22 mouse cellular contexts compared by ENCODE assay signal in the genomic region with DNA sequence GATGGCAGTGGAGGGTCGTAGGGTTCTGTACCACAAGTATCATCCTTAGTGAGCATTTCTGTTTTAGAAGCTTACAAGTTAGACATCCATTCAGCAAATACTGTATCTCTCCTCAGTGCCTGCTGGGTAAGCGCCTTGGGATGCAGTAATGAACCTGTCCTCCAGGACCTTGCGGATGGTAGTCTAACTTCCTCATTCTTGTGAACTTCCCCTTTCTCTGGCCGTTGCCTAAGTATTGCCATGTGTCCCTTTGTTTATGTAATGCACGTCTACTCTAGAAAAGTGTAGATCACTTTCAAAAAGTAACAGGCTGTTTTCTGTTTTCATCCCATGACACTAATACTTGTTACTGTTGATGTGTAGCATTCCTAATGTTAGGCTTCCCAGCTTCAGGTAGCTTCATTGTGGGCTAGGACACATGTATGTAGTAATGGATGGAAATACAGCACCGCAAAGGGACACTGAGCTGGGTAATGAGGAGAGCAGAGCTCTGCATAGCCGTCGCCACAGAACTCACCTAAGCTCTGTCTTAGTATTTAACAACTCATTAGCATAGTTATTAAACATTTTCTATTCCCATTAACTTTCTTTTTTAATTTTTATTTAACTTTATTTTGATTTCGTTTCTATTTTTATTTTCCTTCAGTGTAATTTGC. TPM values are rescaled to one million over a fixed set of nuclear protein-coding genes. Genes with fewer than 3 reads are reported as not detected.
DNase-seq lines count a peak whose midpoint lies in the region; ATAC-seq and TF ChIP-seq lines count a peak whose summit lies in the region.
"Had no signal": no experiment of that assay in that cellular context is flagged by ENCODE, and none has a peak within 500 bp of the region (broad histone marks: within the 10 kb centered on the region; RNA-seq: fewer than 3 reads in every experiment).

No protein-coding gene starts in this region.

- H3K27me3 ChIP-seq in lung, postnatal 0 days (replicated peaks; ENCODE audit: insufficient read depth, low read length): no peaks in the 10 kb centered on the region
- no peaks in the 10 kb centered on the region for H3K27me3 ChIP-seq in MEL (ENCODE audit: control insufficient read depth in 1 of 2, insufficient read depth in 2 of 2, low read length in 2 of 2)
- H3K27me3 ChIP-seq in liver, embryonic 12.5 days (replicated peaks): no peaks in the 10 kb centered on the region
- H3K27me3 ChIP-seq in kidney, embryonic 14.5 days (ENCODE audit: control insufficient read depth, insufficient read depth, low read length): no peaks in the 10 kb centered on the region
- H3K27me3 ChIP-seq: hindbrain, embryonic 12.5 days; limb, embryonic 15.5 days had no signal

- DNase-seq in lung, postnatal 0 days (ENCODE audit: low spot score): peak; percentile 47
- no peak for DNase-seq in lung, postnatal 10 days
- DNase-seq in MEL (ENCODE audit: low read depth, low spot score): peak; percentile 94
- no peak for DNase-seq in urinary bladder, postnatal 25 days (ENCODE audit: low spot score)
- DNase-seq in neural tube, embryonic 10.5 days (ENCODE audit: extremely low spot score, low spot score): no peak
- DNase-seq: adrenal gland, adult 2 months; cerebellum, adult 11-12 months; cerebellum, postnatal 36 days; forebrain, postnatal 0 days; gastrocnemius, adult 2 months; heart, adult 2 months; kidney, adult 8-10 months; right cerebral cortex, postnatal 4 days; thymus, postnatal 25 days had no signal

- no peak for ATAC-seq in lung, postnatal 0 days
- 0 out of 2 replicates have a peak, but pooled peaks have one; percentile 42 for ATAC-seq in liver, embryonic 12.5 days
- peak; percentile 100 for ATAC-seq in neutrophil, adult 5-6 weeks (ENCODE audit: extremely low read depth, insufficient number of reproducible peaks, low FRiP score, poor library complexity, severe bottlenecking)
- ATAC-seq in kidney, embryonic 14.5 days (ENCODE audit: low FRiP score, low TSS enrichment): no peak
- ATAC-seq: forebrain, postnatal 0 days; inflammation-experienced regulatory T-cells, adult 6 months had no signal

- no peak for TF ChIP-seq POLR2A in MEL (IDR thresholded peaks at IDR 0.05; ENCODE audit: control insufficient read depth in 1 of 2, insufficient read depth in 1 of 2, low read depth in 1 of 2, low read length in 2 of 2, poor library complexity in 1 of 2)

- H3K4me3 ChIP-seq in lung, postnatal 0 days (ENCODE audit: low read depth, low read length): no peak overlapping the region
- no peak overlapping the region for H3K4me3 ChIP-seq in MEL (ENCODE audit: control insufficient read depth in 1 of 2, insufficient read depth in 1 of 2, low read depth in 2 of 2, low read length in 2 of 2)
- no peak overlapping the region for H3K4me3 ChIP-seq in liver, embryonic 12.5 days
- no peak overlapping the region for H3K4me3 ChIP-seq in kidney, embryonic 14.5 days (ENCODE audit: low read length)
- H3K4me3 ChIP-seq: erythroblast, embryonic 14.5 days; gastrocnemius, adult 2 months; heart, adult 2 months; hindbrain, embryonic 12.5 days; limb, embryonic 15.5 days had no signal

- H3K4me2 ChIP-seq in lung, postnatal 0 days (replicated peaks; ENCODE audit: low read depth, low read length): no peak overlapping the region
- no peak overlapping the region for H3K4me2 ChIP-seq in liver, embryonic 12.5 days
- H3K4me2 ChIP-seq in kidney, embryonic 14.5 days (replicated peaks; ENCODE audit: low read depth, low read length): no peak overlapping the region
- H3K4me2 ChIP-seq: hindbrain, embryonic 12.5 days; limb, embryonic 15.5 days; midbrain, embryonic 11.5 days had no signal

- 78% methylated on average over 9 of the region's 9 CpGs for WGBS in lung, postnatal 0 days
- 58% methylated on average over 9 of the region's 9 CpGs for WGBS in liver, embryonic 12.5 days (ENCODE audit: insufficient replicate concordance)
- 95% methylated on average over 9 of the region's 9 CpGs for WGBS in kidney, embryonic 14.5 days

- no peaks in the 10 kb centered on the region for H3K36me3 ChIP-seq in lung, postnatal 0 days (ENCODE audit: insufficient read depth, low read length)
- peaks cover 12 to 28% of the 10 kb centered on the region in 2 experiments for H3K36me3 ChIP-seq in MEL (ENCODE audit: control insufficient read depth in 1 of 2, insufficient read depth in 2 of 2, low read length in 2 of 2)
- H3K36me3 ChIP-seq in liver, embryonic 12.5 days: peaks cover 67% of the 10 kb centered on the region
- H3K36me3 ChIP-seq in kidney, embryonic 14.5 days (ENCODE audit: control insufficient read depth, insufficient read depth, low read length): peaks cover 5% of the 10 kb centered on the region; the same call in 1 of the 2 replicates

- TF ChIP-seq RAD21 in MEL (IDR thresholded peaks at IDR 0.05; ENCODE audit: low read depth, low read length): no peak; the same call in 1 of the 2 replicates

- no peaks in the 10 kb centered on the region for H3K9me3 ChIP-seq in lung, postnatal 0 days (ENCODE audit: low read length)
- H3K9me3 ChIP-seq in MEL (replicated peaks; ENCODE audit: insufficient read depth, low read length): no peaks in the 10 kb centered on the region
- H3K9me3 ChIP-seq in liver, embryonic 12.5 days (replicated peaks): no peaks in the 10 kb centered on the region; the same call in 1 of the 2 replicates
- no peaks in the 10 kb centered on the region for H3K9me3 ChIP-seq in kidney, embryonic 14.5 days (ENCODE audit: control insufficient read depth, low read length)
- H3K9me3 ChIP-seq: hindbrain, embryonic 12.5 days; limb, embryonic 15.5 days had no signal

- TF ChIP-seq EP300 in lung, postnatal 0 days (IDR thresholded peaks at IDR 0.05): no peak
- TF ChIP-seq EP300 in MEL (IDR thresholded peaks at IDR 0.05; ENCODE audit: low read depth in 1 of 2, low read length in 2 of 2): peak; percentile 37 to 66; a peak in 3 of 4 replicates

- H3K9ac ChIP-seq in lung, postnatal 0 days (replicated peaks; ENCODE audit: low read depth): no peak overlapping the region
- peak overlapping the region; percentile 38 for H3K9ac ChIP-seq in MEL (ENCODE audit: control insufficient read depth, low read depth, low read length, poor library complexity, severe bottlenecking)
- no peak overlapping the region for H3K9ac ChIP-seq in liver, embryonic 12.5 days
- no peak overlapping the region for H3K9ac ChIP-seq in kidney, embryonic 14.5 days (ENCODE audit: low read depth, low read length)
- H3K9ac ChIP-seq: forebrain, postnatal 0 days; hindbrain, embryonic 12.5 days; limb, embryonic 15.5 days had no signal

- H3K4me1 ChIP-seq in lung, postnatal 0 days (ENCODE audit: insufficient read depth, low read depth, low read length): no peaks in the 10 kb centered on the region
- peaks cover 5 to 6% of the 10 kb centered on the region in 2 experiments for H3K4me1 ChIP-seq in MEL (ENCODE audit: control insufficient read depth in 1 of 2, insufficient read depth in 2 of 2, low read length in 2 of 2)
- H3K4me1 ChIP-seq in liver, embryonic 12.5 days: no peaks in the 10 kb centered on the region
- no peaks in the 10 kb centered on the region for H3K4me1 ChIP-seq in kidney, embryonic 14.5 days (ENCODE audit: control insufficient read depth, insufficient read depth, low read length)
- H3K4me1 ChIP-seq: hindbrain, embryonic 12.5 days; limb, embryonic 15.5 days had no signal

- TF ChIP-seq CTCF in lung, postnatal 0 days (IDR thresholded peaks at IDR 0.05): no peak
- TF ChIP-seq CTCF in MEL (IDR thresholded peaks at IDR 0.05 in 2 of 3, conservative IDR thresholded peaks at IDR 0.05 in 1 of 3; ENCODE audit: control insufficient read depth in 1 of 3, insufficient read depth in 1 of 3, low read depth in 2 of 3, low read length in 3 of 3, poor library complexity in 1 of 3, severe bottlenecking in 1 of 3): peak in 1 of 3 experiments; percentile 35; a peak in 1 of 6 replicates

- 0 out of 2 replicates have a peak, but pooled peaks cover 3% of the 10 kb centered on the region for H3K79me2 ChIP-seq in MEL (ENCODE audit: control insufficient read depth, insufficient read depth, low read length, poor library complexity)

- H3K27ac ChIP-seq in lung, postnatal 0 days (ENCODE audit: low read length): no peak overlapping the region
- peak overlapping the region; percentile 67 for H3K27ac ChIP-seq in MEL (ENCODE audit: control insufficient read depth, low read depth, low read length)
- H3K27ac ChIP-seq in liver, embryonic 12.5 days: no peak overlapping the region
- no peak overlapping the region for H3K27ac ChIP-seq in kidney, embryonic 14.5 days (ENCODE audit: low read depth, low read length)
- H3K27ac ChIP-seq: gastrocnemius, adult 2 months; heart, adult 2 months; hindbrain, embryonic 12.5 days; limb, embryonic 15.5 days had no signal

TF ChIP-seq in MEL, 35 proteins besides CTCF, POLR2A, EP300 and RAD21 (continues in another document):
- TF ChIP-seq TAL1 (IDR thresholded peaks at IDR 0.05; ENCODE audit: low read length) (no peak), GABPA (IDR thresholded peaks at IDR 0.05; ENCODE audit: low read depth, low read length) (no peak), RCOR1 (IDR thresholded peaks at IDR 0.05; ENCODE audit: low read depth, low read length) (peak; percentile 57), ZC3H11A (IDR thresholded peaks at IDR 0.05; ENCODE audit: low read depth, low read length) (no peak), MAZ (IDR thresholded peaks at IDR 0.05; ENCODE audit: low read depth, low read length) (no peak), MAX (IDR thresholded peaks at IDR 0.05; ENCODE audit: low read length) (peak; percentile 92), TCF12 (IDR thresholded peaks at IDR 0.05; ENCODE audit: low read depth, low read length) (no peak), MYB (IDR thresholded peaks at IDR 0.05; ENCODE audit: low read depth, low read length) (no peak), MXI1 (IDR thresholded peaks at IDR 0.05; ENCODE audit: low read depth, low read length) (peak; percentile 96), UBTF (IDR thresholded peaks at IDR 0.05; ENCODE audit: borderline replicate concordance, insufficient read depth, low read depth, low read length) (no peak), MYC (IDR thresholded peaks at IDR 0.05; ENCODE audit: low read depth, low read length) (peak; percentile 94), TBP (IDR thresholded peaks at IDR 0.05; ENCODE audit: low read depth, low read length) (0 out of 2 replicates have a peak, but pooled peaks have one; percentile 36), USF2 (IDR thresholded peaks at IDR 0.05; ENCODE audit: borderline replicate concordance in 1 of 2, insufficient read depth in 1 of 2, low read depth in 1 of 2, low read length in 2 of 2) (0 out of 4 replicates have a peak, but pooled peaks of 1 of the 2 experiments have one; percentile 11), SIN3A (IDR thresholded peaks at IDR 0.05; ENCODE audit: low read length) (peak; percentile 93)

RNA-seq across cellular contexts. Expression of gene Dph5, which starts 14.8 kb away (rescaled TPM):
- 12.6 and 12.7 TPM in 2 replicates for polyA plus RNA-seq in lung, postnatal 0 days (2015; fragmentation: Nextera tagmentation; extraction: Ambion mirVana)
- total RNA-seq in MEL (2012; rRNA removed): 45.8 and 48.6 TPM in 2 replicates
- polyA plus RNA-seq in MEL (2012; ENCODE audit: insufficient read depth in 1 of 2, insufficient read length in 2 of 2, low read depth in 1 of 2, low replicate concordance in 2 of 2, missing spikeins in 1 of 2): 10 to 100 TPM in 1 of 2 experiments, not detected in 1; 34.9 TPM
- 31.5 and 32.1 TPM in 2 replicates for polyA plus RNA-seq in liver, embryonic 12.5 days (2016; fragmentation: Nextera tagmentation; extraction: Ambion mirVana)
- 43.5 and 46.9 TPM in 2 replicates for total RNA-seq in neutrophil, adult 5-6 weeks (2017)
- 27.7 and 33.7 TPM in 2 replicates for polyA plus RNA-seq in kidney, embryonic 14.5 days (2014; fragmentation: Nextera tagmentation; extraction: Ambion mirVana)

Comparison
In these comparisons a context has a peak if more than half of its experiments do, and no peak if none do; other contexts are left out.
1. DNase-seq: peak in lung, postnatal 0 days (single experiment) and MEL (single experiment); none in lung, postnatal 10 days (single experiment), urinary bladder, postnatal 25 days (single experiment) and neural tube, embryonic 10.5 days (single experiment).
2. ATAC-seq: peak in liver, embryonic 12.5 days (single experiment) and neutrophil, adult 5-6 weeks (single experiment); none in lung, postnatal 0 days (single experiment) and kidney, embryonic 14.5 days (single experiment).